Mouse (Mus musculus) liver, adult 2 months (tissue): ENCODE measurements around the gene Plekho1.

ENCODE experiments used
- CTCF ChIP-seq: fragments of 200-500 bp; IDR thresholded peaks from 2 replicates; pipeline ENCODE4 v1.5.1; 2011; ENCODE audit warnings: low read depth, low read length, control low read depth
- POLR2A ChIP-seq: fragments of 200-500 bp; IDR thresholded peaks from 2 replicates; pipeline ENCODE4 v1.6.1; 2011; ENCODE audit warnings: low read length, control low read depth; ENCODE audit not compliant: insufficient read depth; ENCODE audit errors: extremely low read depth

DNA sequence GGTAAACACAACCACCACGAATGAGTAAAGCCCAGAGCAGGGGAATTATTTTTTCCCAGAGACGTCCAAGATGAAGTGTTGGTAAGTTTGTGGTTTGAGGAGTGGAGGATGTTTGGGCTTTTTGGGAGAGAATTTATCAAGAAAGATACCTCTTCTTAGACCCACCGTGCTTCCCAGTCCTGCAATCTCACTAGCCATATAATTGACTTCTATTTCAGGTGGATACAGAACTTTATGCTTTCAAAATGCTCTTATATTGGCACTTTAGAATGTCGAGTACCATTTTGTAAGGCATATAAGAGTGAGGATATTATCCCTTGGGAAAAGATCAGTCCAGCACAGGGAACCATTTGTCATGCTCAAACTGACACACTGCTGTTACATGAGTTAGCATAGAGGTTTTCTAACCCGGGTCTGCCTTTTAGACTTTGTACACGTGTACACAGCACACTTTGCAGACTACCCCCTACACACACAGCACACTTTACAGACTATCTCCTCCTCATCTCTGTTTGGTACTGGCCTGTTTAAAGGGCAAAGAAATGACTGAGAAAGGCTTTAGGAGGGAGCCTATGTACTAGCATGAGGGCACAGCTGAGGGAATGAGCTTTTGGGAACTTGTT lies 761 bp upstream of the Plekho1 start:
- no peak for TF ChIP-seq CTCF
- TF ChIP-seq POLR2A = no peak
